Mouse (Mus musculus) heart, adult 2 months (tissue): ENCODE results near the gene Clint1.

Experiments used
- CTCF ChIP-seq: fragments of 200-600 bp; IDR thresholded peaks from 2 replicates; pipeline ENCODE4 v1.8.1; 2022; ENCODE audit warnings: antibody characterized with exemption, mild to moderate bottlenecking, moderate library complexity
- POLR2A ChIP-seq: fragments of 200-500 bp; IDR thresholded peaks from 2 replicates; pipeline ENCODE4 v1.6.1; 2011; ENCODE audit warnings: mild to moderate bottlenecking, low read depth, low read length, control low read depth; ENCODE audit not compliant: insufficient read depth

GRCm38 (mm10) chr11:45938917-45939316, 87.1 kb downstream of the Clint1 start:
- TF ChIP-seq CTCF (no peak), POLR2A (no peak)
